Mouse (Mus musculus) embryo, embryonic 11 days (tissue): ENCODE measurements at regions not wholly inside any gene's neighbourhood (a gene's known extent, or its start where the extent isn't known, plus 50 kb on each side); places are given as distances from the start of the nearest gene placed in this dataset.
"Not testable (repeated sequence)": the region's sequence is repeated elsewhere in the genome, so short reads cannot be mapped to it uniquely, and the experiment has no call there.

Experiments used
- DNase-seq: peaks from one replicate; pipeline ENCODE4 v3.0.0-alpha.2; 2015

GRCm38 (mm10) chr3:50643068-50643467 lies 199.7 kb upstream of the Slc7a11 start:
- no peak for DNase-seq

GRCm38 (mm10) chr3:50639907-50640323 lies 196.5 kb upstream of the Slc7a11 start:
- no peak for DNase-seq

GRCm38 (mm10) chr3:50634457-50635075 lies 191.2 kb upstream of the Slc7a11 start:
- no peak for DNase-seq

GRCm38 (mm10) chr3:50631286-50631685 lies 187.9 kb upstream of the Slc7a11 start:
- DNase-seq, result no peak

- no peak for DNase-seq
Measured at GRCm38 (mm10) chr3:50628092-50628696, 184.8 kb upstream of the Slc7a11 start.

GRCm38 (mm10) chr3:50621176-50621575 lies 177.8 kb upstream of the Slc7a11 start:
- not testable (repeated sequence) for DNase-seq

- DNase-seq, result no peak
Measured at GRCm38 (mm10) chr3:50619061-50619460, 175.6 kb upstream of the Slc7a11 start.

GRCm38 (mm10) chr3:50615384-50616285 lies 172.2 kb upstream of the Slc7a11 start:
- no peak for DNase-seq

- no peak for DNase-seq
Measured at GRCm38 (mm10) chr3:50613011-50613410, 169.6 kb upstream of the Slc7a11 start.

- peak; percentile 32 for DNase-seq
Measured at GRCm38 (mm10) chr3:50609341-50610012, 166.1 kb upstream of the Slc7a11 start.

- no peak for DNase-seq
Measured at GRCm38 (mm10) chr3:50607736-50608135, 164.3 kb upstream of the Slc7a11 start.

- no peak for DNase-seq
Measured at GRCm38 (mm10) chr3:50606986-50607385, 163.6 kb upstream of the Slc7a11 start.

- no peak for DNase-seq
Measured at GRCm38 (mm10) chr3:50605750-50606149, 162.3 kb upstream of the Slc7a11 start.

- DNase-seq, result no peak
Measured at GRCm38 (mm10) chr3:50603182-50603581, 159.8 kb upstream of the Slc7a11 start.

- DNase-seq, result no peak
Measured at GRCm38 (mm10) chr3:50595732-50596131, 152.3 kb upstream of the Slc7a11 start.

GRCm38 (mm10) chr3:50584323-50584722 lies 140.9 kb upstream of the Slc7a11 start:
- no peak for DNase-seq

GRCm38 (mm10) chr3:50583475-50583874 lies 140.1 kb upstream of the Slc7a11 start:
- DNase-seq, result no peak

GRCm38 (mm10) chr3:50574388-50574787 lies 131.0 kb upstream of the Slc7a11 start:
- DNase-seq, result no peak

GRCm38 (mm10) chr3:50570027-50570426 lies 126.6 kb upstream of the Slc7a11 start:
- DNase-seq, result no peak

- DNase-seq, result no peak
Measured at GRCm38 (mm10) chr3:50569565-50569964, 126.2 kb upstream of the Slc7a11 start.

GRCm38 (mm10) chr3:50554150-50554549 lies 110.7 kb upstream of the Slc7a11 start:
- DNase-seq, result no peak

- no peak for DNase-seq
Measured at GRCm38 (mm10) chr3:50548568-50548967, 105.2 kb upstream of the Slc7a11 start.

GRCm38 (mm10) chr3:50530654-50531053 lies 87.2 kb upstream of the Slc7a11 start:
- DNase-seq, result no peak
